In genomic region chr11:87592713-87593598, GRCm38 (mm10) we compare ENCODE assay signal across 8 mouse cellular contexts. TPM values are rescaled to one million over a fixed set of nuclear protein-coding genes. Genes with fewer than 3 reads are reported as not detected.
A peak's percentile ranks its signal among the peaks of the same experiment; 100 is the strongest.
DNase-seq lines count a peak whose midpoint lies in the region; ATAC-seq and TF ChIP-seq lines count a peak whose summit lies in the region.

No protein-coding gene starts in this region.

- peak overlapping the region; percentile 94 for H3K27ac ChIP-seq in heart, embryonic 11.5 days (ENCODE audit: low read depth, low read length)
- peak overlapping the region; percentile 95 for H3K27ac ChIP-seq in bone marrow, adult 2 months (ENCODE audit: control insufficient read depth, insufficient read depth, low read depth, low read length, poor library complexity)
- peak overlapping the region; percentile 92 for H3K27ac ChIP-seq in hindbrain, postnatal 0 days
- peak overlapping the region; percentile 96 for H3K27ac ChIP-seq in liver, embryonic 15.5 days (replicated peaks)

- no peak for DNase-seq in heart, adult 8-10 months (ENCODE audit: low spot score)
- no peak for DNase-seq in hindbrain, postnatal 0 days (ENCODE audit: low spot score)
- DNase-seq in gastrocnemius, postnatal 10 days: no peak
- DNase-seq in urinary bladder, postnatal 10 days (ENCODE audit: low spot score): no peak

- 40% methylated on average over 13 of the region's 13 CpGs for WGBS in heart, embryonic 11.5 days (ENCODE audit: insufficient replicate concordance)
- WGBS in bone marrow, adult 2 months: 29% methylated on average over 13 of the region's 13 CpGs
- WGBS in hindbrain, postnatal 0 days: 25% methylated on average over 13 of the region's 13 CpGs
- WGBS in liver, embryonic 15.5 days (ENCODE audit: insufficient replicate concordance): 39% methylated on average over 13 of the region's 13 CpGs

- H3K4me2 ChIP-seq in heart, embryonic 11.5 days: peak overlapping the region; percentile 81
- peak overlapping the region; percentile 72 for H3K4me2 ChIP-seq in hindbrain, postnatal 0 days (ENCODE audit: low read depth, low read length)
- peak overlapping the region; percentile 87 for H3K4me2 ChIP-seq in liver, embryonic 15.5 days

- peak overlapping the region; percentile 70 for H3K4me3 ChIP-seq in heart, embryonic 11.5 days (ENCODE audit: low read depth, low read length)
- peak overlapping the region; percentile 83 for H3K4me3 ChIP-seq in bone marrow, adult 2 months (replicated peaks; ENCODE audit: control insufficient read depth, low read depth, low read length)
- peak overlapping the region; percentile 70 for H3K4me3 ChIP-seq in hindbrain, postnatal 0 days (ENCODE audit: low read length)
- peak overlapping the region; percentile 74 for H3K4me3 ChIP-seq in liver, embryonic 15.5 days (replicated peaks)

- H3K4me1 ChIP-seq in heart, embryonic 11.5 days (ENCODE audit: control insufficient read depth, insufficient read depth, low read length): peaks cover 47% of the 10 kb centered on the region
- peaks cover 6% of the 10 kb centered on the region; the same call in 1 of the 2 replicates for H3K4me1 ChIP-seq in bone marrow, adult 2 months (ENCODE audit: control insufficient read depth, insufficient read depth, low read length)
- peaks cover 32% of the 10 kb centered on the region for H3K4me1 ChIP-seq in hindbrain, postnatal 0 days (ENCODE audit: insufficient read depth, low read length)
- H3K4me1 ChIP-seq in liver, embryonic 15.5 days (replicated peaks): peaks cover 67% of the 10 kb centered on the region

- H3K27me3 ChIP-seq in heart, embryonic 11.5 days (ENCODE audit: control insufficient read depth, insufficient read depth, low read length): no peaks in the 10 kb centered on the region
- no peaks in the 10 kb centered on the region for H3K27me3 ChIP-seq in hindbrain, postnatal 0 days (ENCODE audit: insufficient read depth, low read length)
- H3K27me3 ChIP-seq in liver, embryonic 15.5 days: no peaks in the 10 kb centered on the region

- no peak for TF ChIP-seq POLR2A in bone marrow, adult 2 months (IDR thresholded peaks at IDR 0.05; ENCODE audit: borderline replicate concordance, control insufficient read depth, low read depth, low read length)

- TF ChIP-seq CTCF in bone marrow, adult 2 months (IDR thresholded peaks at IDR 0.05; ENCODE audit: control insufficient read depth, insufficient read depth, low read length): no peak
- no peak for TF ChIP-seq CTCF in hindbrain, postnatal 0 days (IDR thresholded peaks at IDR 0.05; ENCODE audit: low read depth)

- H3K9ac ChIP-seq in heart, embryonic 11.5 days (ENCODE audit: low read depth, low read length): peak overlapping the region; percentile 79
- peak overlapping the region; percentile 65 for H3K9ac ChIP-seq in hindbrain, postnatal 0 days (replicated peaks; ENCODE audit: low read length)
- peak overlapping the region; percentile 79 for H3K9ac ChIP-seq in liver, embryonic 15.5 days

- peaks cover 10% of the 10 kb centered on the region; the same call in 1 of the 2 replicates for H3K36me3 ChIP-seq in heart, embryonic 11.5 days (ENCODE audit: control insufficient read depth, insufficient read depth, low read length)
- H3K36me3 ChIP-seq in hindbrain, postnatal 0 days (ENCODE audit: insufficient read depth, low read length): peaks cover 9% of the 10 kb centered on the region; the same call in 1 of the 2 replicates
- peaks cover 24% of the 10 kb centered on the region for H3K36me3 ChIP-seq in liver, embryonic 15.5 days (replicated peaks)

- no peaks in the 10 kb centered on the region for H3K9me3 ChIP-seq in heart, embryonic 11.5 days (replicated peaks; ENCODE audit: control insufficient read depth, low read length)
- H3K9me3 ChIP-seq in hindbrain, postnatal 0 days (ENCODE audit: low read length): no peaks in the 10 kb centered on the region
- H3K9me3 ChIP-seq in liver, embryonic 15.5 days (replicated peaks): no peaks in the 10 kb centered on the region

- no peak for ATAC-seq in heart, embryonic 11.5 days (replicated peaks; ENCODE audit: insufficient number of reproducible peaks, low FRiP score, low TSS enrichment)
- ATAC-seq in hindbrain, postnatal 0 days: no peak
- no peak for ATAC-seq in liver, embryonic 15.5 days (ENCODE audit: insufficient read depth)
- ATAC-seq in activated CD4-positive, CD25-positive, alpha-beta regulatory T cell, adult 4 months: no peak

RNA-seq across cellular contexts. Expression of gene Mtmr4, which starts 1.0 kb away (rescaled TPM):
- 23.4 and 28.1 TPM in 2 replicates for polyA plus RNA-seq in heart, embryonic 11.5 days (2014; fragmentation: Nextera tagmentation; extraction: Ambion mirVana)
- total RNA-seq in heart, adult 8-10 months (2022): 10 to 100 TPM; 20.6 to 25.1 (median 23.0) TPM
- 8.7 and 9.0 TPM in 2 replicates for polyA plus RNA-seq in bone marrow, adult 2 months (2011; ENCODE audit: insufficient read depth, insufficient read length, low replicate concordance, missing spikeins)
- total RNA-seq in hindbrain, postnatal 0 days (2014; rRNA removed): 110 and 125 TPM in 2 replicates
- 30.6 and 34.8 TPM in 2 replicates for polyA plus RNA-seq in hindbrain, postnatal 0 days (2015; fragmentation: Nextera tagmentation; extraction: Ambion mirVana)
- polyA plus RNA-seq in liver, embryonic 15.5 days (2015; fragmentation: Nextera tagmentation; extraction: Ambion mirVana): 9.7 and 11.0 TPM in 2 replicates
- 10 to 100 TPM; 10.9 to 13.3 TPM for total RNA-seq in gastrocnemius, postnatal 10 days (2021)
- 10 to 100 TPM; 10.2 to 11.1 TPM for polyA plus RNA-seq in activated CD4-positive, CD25-positive, alpha-beta regulatory T cell, adult 4 months (2017; shearing (Covaris generic))

RNA-seq across cellular contexts. Expression of gene Hsf5, which starts 24.0 kb away (rescaled TPM):
- polyA plus RNA-seq in heart, embryonic 11.5 days (2014; fragmentation: Nextera tagmentation; extraction: Ambion mirVana): 0.11 and 0.18 TPM in 2 replicates
- total RNA-seq in heart, adult 8-10 months (2022): under 1 TPM in 2 of 4 experiments, not detected in 2; 0.05 to 0.06 TPM
- polyA plus RNA-seq in bone marrow, adult 2 months (2011; ENCODE audit: insufficient read depth, insufficient read length, low replicate concordance, missing spikeins): not detected in 2 replicates
- total RNA-seq in hindbrain, postnatal 0 days (2014; rRNA removed): 0.10 and 0.29 TPM in 2 replicates
- 0.20 and 0.33 TPM in 2 replicates for polyA plus RNA-seq in hindbrain, postnatal 0 days (2015; fragmentation: Nextera tagmentation; extraction: Ambion mirVana)
- not detected in 2 replicates for polyA plus RNA-seq in liver, embryonic 15.5 days (2015; fragmentation: Nextera tagmentation; extraction: Ambion mirVana)
- total RNA-seq in gastrocnemius, postnatal 10 days (2021): under 1 TPM in 1 of 2 experiments, not detected in 1; 0.05 TPM
- polyA plus RNA-seq in activated CD4-positive, CD25-positive, alpha-beta regulatory T cell, adult 4 months (2017; shearing (Covaris generic)): under 1 TPM in 1 of 2 experiments, not detected in 1; 0.11 TPM

RNA-seq across cellular contexts. Expression of gene Sept4, which starts 24.3 kb away (rescaled TPM):
- 11.7 and 13.3 TPM in 2 replicates for polyA plus RNA-seq in heart, embryonic 11.5 days (2014; fragmentation: Nextera tagmentation; extraction: Ambion mirVana)
- total RNA-seq in heart, adult 8-10 months (2022): 10 to 100 TPM; 36.5 to 54.5 (median 37.7) TPM
- 17.5 and 35.6 TPM in 2 replicates for polyA plus RNA-seq in bone marrow, adult 2 months (2011; ENCODE audit: insufficient read depth, insufficient read length, low replicate concordance, missing spikeins)
- total RNA-seq in hindbrain, postnatal 0 days (2014; rRNA removed): 32.3 and 39.6 TPM in 2 replicates
- polyA plus RNA-seq in hindbrain, postnatal 0 days (2015; fragmentation: Nextera tagmentation; extraction: Ambion mirVana): 54.9 and 63.6 TPM in 2 replicates
- polyA plus RNA-seq in liver, embryonic 15.5 days (2015; fragmentation: Nextera tagmentation; extraction: Ambion mirVana): 11.6 and 12.6 TPM in 2 replicates
- total RNA-seq in gastrocnemius, postnatal 10 days (2021): 10 to 100 TPM; 45.9 to 59.6 TPM
- polyA plus RNA-seq in activated CD4-positive, CD25-positive, alpha-beta regulatory T cell, adult 4 months (2017; shearing (Covaris generic)): 1 to 10 TPM in 1 of 2 experiments, under 1 TPM in 1; 0.49 to 2.5 TPM

RNA-seq across cellular contexts. Expression of gene Gm11492, which starts 26.5 kb away (rescaled TPM):
- not detected in 2 replicates for polyA plus RNA-seq in heart, embryonic 11.5 days (2014; fragmentation: Nextera tagmentation; extraction: Ambion mirVana)
- total RNA-seq in heart, adult 8-10 months (2022): not detected
- not detected in 2 replicates for polyA plus RNA-seq in bone marrow, adult 2 months (2011; ENCODE audit: insufficient read depth, insufficient read length, low replicate concordance, missing spikeins)
- not detected in 2 replicates for total RNA-seq in hindbrain, postnatal 0 days (2014; rRNA removed)
- polyA plus RNA-seq in hindbrain, postnatal 0 days (2015; fragmentation: Nextera tagmentation; extraction: Ambion mirVana): not detected in 2 replicates
- polyA plus RNA-seq in liver, embryonic 15.5 days (2015; fragmentation: Nextera tagmentation; extraction: Ambion mirVana): not detected in 2 replicates
- total RNA-seq in gastrocnemius, postnatal 10 days (2021): not detected
- polyA plus RNA-seq in activated CD4-positive, CD25-positive, alpha-beta regulatory T cell, adult 4 months (2017; shearing (Covaris generic)): not detected
